Comparison of ENCODE assay signal across 21 mouse cellular contexts in the genomic region with DNA sequence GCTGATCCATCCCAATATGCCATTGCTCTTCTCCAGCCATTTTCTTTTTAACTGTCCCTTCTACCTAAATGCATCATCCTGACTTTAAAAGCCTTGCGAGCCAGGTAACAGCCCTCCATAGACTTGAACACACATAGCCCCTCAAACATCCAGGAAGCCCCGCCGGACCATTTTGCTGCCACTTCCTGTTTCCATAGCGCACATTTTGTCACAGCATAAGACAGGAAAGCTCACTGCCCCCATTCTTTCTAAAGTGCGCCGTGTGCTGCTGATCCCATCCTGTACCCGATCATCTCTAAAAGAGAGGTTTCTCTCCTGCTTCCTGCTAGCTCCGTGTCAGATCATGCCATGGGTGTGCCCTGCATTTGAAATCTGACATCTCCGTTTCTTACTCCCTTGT.
DNase-seq lines count a peak whose midpoint lies in the region; ATAC-seq and TF ChIP-seq lines count a peak whose summit lies in the region.
"Had no signal": no experiment of that assay in that cellular context is flagged by ENCODE, and none has a peak within 500 bp of the region (broad histone marks: within the 10 kb centered on the region; RNA-seq: fewer than 3 reads in every experiment).

No protein-coding gene starts in this region.

- no peaks in the 10 kb centered on the region for H3K4me1 ChIP-seq in heart, postnatal 0 days (ENCODE audit: control insufficient read depth, insufficient read depth)
- 0 out of 2 replicates have a peak, but pooled peaks cover 5% of the 10 kb centered on the region for H3K4me1 ChIP-seq in forebrain, postnatal 0 days (ENCODE audit: insufficient read depth)
- H3K4me1 ChIP-seq: intestine, embryonic 15.5 days; stomach, embryonic 15.5 days had no signal

- no peak overlapping the region for H3K9ac ChIP-seq in heart, postnatal 0 days (replicated peaks; ENCODE audit: low read depth, low read length)
- H3K9ac ChIP-seq in forebrain, postnatal 0 days, result no peak overlapping the region
- H3K9ac ChIP-seq: embryonic facial prominence, embryonic 13.5 days; hindbrain, embryonic 13.5 days; intestine, embryonic 15.5 days; liver, embryonic 13.5 days; stomach, embryonic 15.5 days had no signal

- no peak overlapping the region for H3K4me3 ChIP-seq in heart, postnatal 0 days (ENCODE audit: low read depth, low read length)
- no peak overlapping the region for H3K4me3 ChIP-seq in forebrain, postnatal 0 days (ENCODE audit: low read depth, low read length)
- H3K4me3 ChIP-seq: embryonic facial prominence, embryonic 13.5 days; hindbrain, embryonic 13.5 days; intestine, embryonic 15.5 days; limb, embryonic 10.5 days; liver, embryonic 13.5 days; stomach, embryonic 15.5 days had no signal

- no peaks in the 10 kb centered on the region for H3K36me3 ChIP-seq in heart, postnatal 0 days (replicated peaks; ENCODE audit: control insufficient read depth, insufficient read depth, low read length)
- H3K36me3 ChIP-seq in forebrain, postnatal 0 days (ENCODE audit: insufficient read depth), result no peaks in the 10 kb centered on the region
- H3K36me3 ChIP-seq: embryonic facial prominence, embryonic 13.5 days; hindbrain, embryonic 13.5 days; intestine, embryonic 15.5 days; limb, embryonic 10.5 days; liver, embryonic 13.5 days; stomach, embryonic 15.5 days had no signal

- H3K27ac ChIP-seq in heart, postnatal 0 days (ENCODE audit: low read depth), result no peak overlapping the region
- no peak overlapping the region for H3K27ac ChIP-seq in forebrain, postnatal 0 days (ENCODE audit: low read depth, low read length)
- H3K27ac ChIP-seq: embryonic facial prominence, embryonic 13.5 days; hindbrain, embryonic 13.5 days; intestine, embryonic 15.5 days; limb, embryonic 10.5 days; liver, embryonic 13.5 days; stomach, embryonic 15.5 days had no signal

- WGBS in heart, postnatal 0 days, result 66% methylated on average over 9 of the region's 9 CpGs
- WGBS in forebrain, postnatal 0 days, result 82% methylated on average over 9 of the region's 9 CpGs

- no peak for TF ChIP-seq CTCF in heart, postnatal 0 days (IDR thresholded peaks at IDR 0.05; ENCODE audit: low read depth)
- no peak for TF ChIP-seq CTCF in forebrain, postnatal 0 days (IDR thresholded peaks at IDR 0.05; ENCODE audit: low read depth)

- TF ChIP-seq EP300 in heart, postnatal 0 days (IDR thresholded peaks at IDR 0.05; ENCODE audit: low read depth), result no peak

- no peaks in the 10 kb centered on the region for H3K27me3 ChIP-seq in heart, postnatal 0 days (ENCODE audit: control insufficient read depth, insufficient read depth, low read length)
- no peaks in the 10 kb centered on the region for H3K27me3 ChIP-seq in forebrain, postnatal 0 days (ENCODE audit: insufficient read depth, low read length)
- H3K27me3 ChIP-seq: CH12.LX; embryonic facial prominence, embryonic 13.5 days; intestine, embryonic 15.5 days; liver, embryonic 13.5 days; stomach, embryonic 15.5 days had no signal

- ATAC-seq in heart, postnatal 0 days (ENCODE audit: insufficient read depth, low read depth), result no peak
- ATAC-seq in CD4-positive, CD25-positive, alpha-beta regulatory T cell, adult 4 months, result peak; percentile 51
- ATAC-seq in inflammation-experienced regulatory T-cells, adult 6 months, result peak; percentile 32
- no peak for ATAC-seq in forebrain, postnatal 0 days
- ATAC-seq: forebrain, embryonic 16.5 days; intestine, embryonic 15.5 days; midbrain, embryonic 16.5 days had no signal

- no peak for DNase-seq in heart, postnatal 0 days (ENCODE audit: low spot score)
- no peak for DNase-seq in heart, adult 9 months (ENCODE audit: low spot score in 2 of 2)
- peak; percentile 11 to 20 for DNase-seq in thymus, postnatal 10 days (ENCODE audit: low spot score in 2 of 2)
- DNase-seq in kidney, adult 18-20 months, result no peak
- DNase-seq in layer of hippocampus, adult 9-10 months (ENCODE audit: low spot score), result no peak
- DNase-seq in forebrain, postnatal 0 days, result no peak
- DNase-seq: cerebellum, adult 8-10 months; heart, postnatal 14 days; liver, embryonic 13.5 days; lung, postnatal 10 days had no signal

- H3K9me3 ChIP-seq in heart, postnatal 0 days (replicated peaks; ENCODE audit: control insufficient read depth, low read length), result no peaks in the 10 kb centered on the region
- no peaks in the 10 kb centered on the region for H3K9me3 ChIP-seq in forebrain, postnatal 0 days (ENCODE audit: low read length)
- H3K9me3 ChIP-seq: embryonic facial prominence, embryonic 13.5 days; hindbrain, embryonic 13.5 days; intestine, embryonic 15.5 days; limb, embryonic 10.5 days; liver, embryonic 13.5 days; stomach, embryonic 15.5 days had no signal

- peak overlapping the region; percentile 7; the same call in 1 of the 2 replicates for H3K4me2 ChIP-seq in heart, postnatal 0 days (ENCODE audit: low read depth, low read length)
- H3K4me2 ChIP-seq in forebrain, postnatal 0 days (ENCODE audit: low read depth), result no peak overlapping the region
- H3K4me2 ChIP-seq: embryonic facial prominence, embryonic 13.5 days; heart, embryonic 11.5 days; hindbrain, embryonic 13.5 days; intestine, embryonic 15.5 days; liver, embryonic 13.5 days; stomach, embryonic 15.5 days had no signal

Comparison
In these comparisons a context has a peak if more than half of its experiments do, and no peak if none do; other contexts are left out.
1. ATAC-seq: peak in CD4-positive, CD25-positive, alpha-beta regulatory T cell, adult 4 months (single experiment) and inflammation-experienced regulatory T-cells, adult 6 months (single experiment); none in heart, postnatal 0 days (single experiment) and forebrain, postnatal 0 days (single experiment).
2. DNase-seq: peak in thymus, postnatal 10 days (2 of 2); none in heart, postnatal 0 days (single experiment), heart, adult 9 months (0 of 2), kidney, adult 18-20 months (single experiment), layer of hippocampus, adult 9-10 months (single experiment) and forebrain, postnatal 0 days (single experiment).